Mouse (Mus musculus) lung, postnatal 0 days (tissue): ENCODE data around the gene Pla2g2f. TPM values are rescaled to one million over a fixed set of nuclear protein-coding genes. Genes with fewer than 3 reads are reported as not detected.

Source experiments
- ATAC-seq: fragments of 200-750 bp; cut with Nextera tagmentation; 2 replicates; pipeline ENCODE4 v1.8.0; 2017; ENCODE audit warnings: moderate library complexity
- DNase-seq: peaks from one replicate; pipeline ENCODE4 v3.0.0-alpha.2; 2016; ENCODE audit warnings: low spot score
- H3K27ac ChIP-seq: fragments of 300-500 bp; sonication (generic); 2 replicates; pipeline ENCODE4 v1.5.1; 2014; ENCODE audit warnings: antibody characterized with exemption, mild to moderate bottlenecking, low read length, mixed read lengths
- H3K27me3 ChIP-seq: fragments of 300-500 bp; sonication (generic); replicated peaks from 2 replicates; pipeline ENCODE4 v1.6.1; 2014; ENCODE audit warnings: low read length, mixed read lengths; ENCODE audit not compliant: insufficient read depth
- H3K36me3 ChIP-seq: fragments of 300-500 bp; sonication (generic); 2 replicates; pipeline ENCODE4 v1.6.1; 2014; ENCODE audit warnings: low read length, mixed read lengths; ENCODE audit not compliant: insufficient read depth
- H3K4me1 ChIP-seq: fragments of 300-500 bp; sonication (generic); 2 replicates; pipeline ENCODE4 v1.6.1; 2014; ENCODE audit warnings: antibody characterized with exemption, low read depth, low read length, mixed read lengths; ENCODE audit not compliant: insufficient read depth
- H3K4me2 ChIP-seq: fragments of 300-500 bp; sonication (generic); replicated peaks from 2 replicates; pipeline ENCODE4 v1.6.1; 2014; ENCODE audit warnings: low read depth, mild to moderate bottlenecking, low read length, moderate library complexity, mixed read lengths
- H3K4me3 ChIP-seq: fragments of 300-500 bp; sonication (generic); 2 replicates; pipeline ENCODE4 v1.5.1; 2014; ENCODE audit warnings: low read depth, low read length
- H3K9ac ChIP-seq: fragments of 300-500 bp; sonication (generic); replicated peaks from 2 replicates; pipeline ENCODE4 v1.6.1; 2014; ENCODE audit warnings: low read depth, mild to moderate bottlenecking
- H3K9me3 ChIP-seq: fragments of 300-500 bp; sonication (generic); 2 replicates; pipeline ENCODE4 v1.6.1; 2016; ENCODE audit warnings: low read length, mixed read lengths
- CTCF ChIP-seq: IDR thresholded peaks from 2 replicates; pipeline ENCODE4 v1.5.1; 2016; ENCODE audit warnings: antibody characterized with exemption, mild to moderate bottlenecking
- EP300 ChIP-seq: IDR thresholded peaks from 2 replicates; pipeline ENCODE4 v1.6.1; 2016; ENCODE audit warnings: antibody characterized with exemption, mild to moderate bottlenecking, control low read depth
- WGBS: fragments of 180-500 bp; shearing (Covaris S2); extraction: QIAGEN DNeasy Blood & Tissue Kit; methylation state at CpG from one replicate; pipeline ENCODE4 v1.1.7; 2014; 5-methylcytosine and 5-hydroxymethylcytosine counted together
- polyA plus RNA-seq: library from polyadenylated mRNA; unstranded; fragments of >200 nt; fragmentation: Nextera tagmentation; extraction: Ambion mirVana; gene quantifications from 2 replicates; pipeline ENCODE4 v1.2.1, GENCODE M21; 2015

Pla2g2f gene
- polyA plus RNA-seq, 1 experiment from 2014 or later, result not detected

DNA sequence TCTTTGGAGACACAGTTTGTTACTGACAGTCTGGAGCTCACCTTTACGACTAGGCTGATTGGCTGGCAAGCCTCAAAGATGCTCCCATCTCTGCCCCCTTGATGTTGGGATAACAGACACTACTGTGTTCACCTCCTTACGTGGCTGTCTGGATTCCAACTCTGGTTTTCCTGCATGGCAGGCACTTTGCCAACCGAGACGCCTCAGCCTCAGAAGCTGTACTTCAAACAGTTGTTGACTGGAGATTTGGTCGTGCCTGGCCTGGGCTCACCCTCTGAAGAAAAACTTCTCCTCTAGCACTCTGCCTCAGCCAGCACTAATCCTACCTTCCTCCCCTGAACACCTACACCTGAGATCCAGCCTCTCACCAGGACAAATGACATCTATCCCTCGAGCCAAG, 34.0 kb upstream of the Pla2g2f start:
- no peak for TF ChIP-seq EP300
- no peak for TF ChIP-seq CTCF
- no peak for ATAC-seq
- Histone ChIP-seq H3K4me2 (no peak overlapping the region), H3K36me3 (no peaks in the 10 kb centered on the region), H3K9ac (no peak overlapping the region), H3K4me3 (no peak overlapping the region), H3K27ac (no peak overlapping the region), H3K9me3 (no peaks in the 10 kb centered on the region), H3K4me1 (no peaks in the 10 kb centered on the region), H3K27me3 (no peaks in the 10 kb centered on the region)
- 38% methylated on average over 6 of the region's 6 CpGs for WGBS
- no peak for DNase-seq

DNA sequence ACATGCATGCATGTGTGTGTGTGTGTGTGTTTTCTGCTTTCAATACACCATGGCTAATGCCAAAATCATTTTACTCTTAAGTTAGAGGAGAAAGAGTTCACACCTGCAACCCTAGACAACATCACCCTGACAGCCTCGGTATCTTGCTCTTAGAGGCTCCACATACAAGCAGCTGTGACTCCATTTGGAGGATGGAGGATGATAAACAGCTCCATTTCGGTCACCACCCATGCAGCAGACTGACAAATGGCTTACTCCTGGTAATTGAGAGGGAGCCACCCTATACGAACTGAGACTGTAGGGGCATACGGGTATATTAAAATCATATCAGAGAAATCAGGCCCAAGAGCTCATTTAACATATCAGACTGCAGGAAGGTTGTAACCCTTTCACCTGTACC, 31.0 kb upstream of the Pla2g2f start:
- ATAC-seq, result no peak

DNA sequence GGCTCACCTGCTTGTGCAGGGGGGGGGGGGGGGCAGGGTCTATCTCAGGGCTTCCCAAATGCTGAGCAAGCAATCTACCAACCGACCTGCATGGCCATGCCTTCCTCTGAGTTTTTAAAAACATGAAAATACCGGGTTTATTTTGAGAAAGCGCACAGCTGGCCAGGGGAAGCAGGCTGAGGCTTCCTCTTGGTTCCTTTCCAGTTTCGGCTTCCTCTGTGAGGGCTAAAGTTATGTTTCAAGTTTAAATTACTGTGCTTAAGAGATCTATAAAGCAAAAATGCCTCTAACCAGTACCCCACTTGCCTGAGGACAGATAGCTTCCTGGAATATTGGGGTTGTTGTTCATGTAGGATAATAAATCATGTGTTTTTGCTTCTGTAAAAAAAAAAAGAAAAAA, 28.7 kb upstream of the Pla2g2f start:
- Histone ChIP-seq H3K36me3 (no peaks in the 10 kb centered on the region), H3K4me1 (peaks cover 4% of the 10 kb centered on the region; the same call in 1 of the 2 replicates), H3K9ac (no peak overlapping the region), H3K27ac (no peak overlapping the region), H3K4me2 (no peak overlapping the region), H3K9me3 (no peaks in the 10 kb centered on the region), H3K4me3 (no peak overlapping the region), H3K27me3 (no peaks in the 10 kb centered on the region)
- DNase-seq (no peak), ATAC-seq (no peak)
- no peak for TF ChIP-seq EP300
- no peak for TF ChIP-seq CTCF
- WGBS, result 27% methylated on average over 4 of the region's 4 CpGs

More for the DNA sequence above, 31.0 kb upstream of the Pla2g2f start:
- H3K9ac ChIP-seq, result no peak overlapping the region
- H3K9me3 ChIP-seq, result no peaks in the 10 kb centered on the region
- H3K4me3 ChIP-seq, result no peak overlapping the region
- WGBS, result 64% methylated on average over 4 of the region's 4 CpGs
- H3K27ac ChIP-seq, result no peak overlapping the region
- H3K4me2 ChIP-seq, result no peak overlapping the region
- DNase-seq, result no peak
- no peaks in the 10 kb centered on the region for H3K36me3 ChIP-seq
- H3K4me1 ChIP-seq, result peaks cover 4% of the 10 kb centered on the region; the same call in 1 of the 2 replicates
- H3K27me3 ChIP-seq, result no peaks in the 10 kb centered on the region
- no peak for TF ChIP-seq CTCF
- no peak for TF ChIP-seq EP300

DNA sequence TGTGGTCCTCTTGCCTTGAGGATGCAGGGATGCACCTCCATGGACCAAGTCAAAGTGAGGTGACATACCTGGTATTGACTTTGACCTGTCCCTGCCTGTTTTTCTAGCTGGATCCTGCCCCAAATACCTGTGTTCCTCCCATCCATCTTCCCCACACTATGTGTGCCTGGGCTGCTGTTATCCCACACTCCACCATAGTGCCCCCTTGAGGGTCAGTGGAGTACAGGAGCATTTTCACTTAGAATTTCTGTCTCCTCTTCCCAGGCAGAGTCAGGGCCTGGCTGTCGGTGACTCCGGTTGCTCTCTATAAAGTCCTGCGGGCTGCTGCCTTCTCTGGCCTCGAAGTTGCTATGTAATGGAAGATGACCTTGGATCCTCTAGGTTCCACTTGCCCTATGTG, 28.3 kb upstream of the Pla2g2f start:
- Histone ChIP-seq H3K4me3 (no peak overlapping the region), H3K27ac (no peak overlapping the region), H3K4me1 (peaks cover 4% of the 10 kb centered on the region; the same call in 1 of the 2 replicates), H3K36me3 (no peaks in the 10 kb centered on the region), H3K9ac (no peak overlapping the region), H3K9me3 (no peaks in the 10 kb centered on the region), H3K4me2 (no peak overlapping the region), H3K27me3 (no peaks in the 10 kb centered on the region)
- 63% methylated on average over 4 of the region's 4 CpGs for WGBS
- DNase-seq, result no peak
- TF ChIP-seq EP300 (no peak), CTCF (peak; percentile 49)
- ATAC-seq, result no peak

DNA sequence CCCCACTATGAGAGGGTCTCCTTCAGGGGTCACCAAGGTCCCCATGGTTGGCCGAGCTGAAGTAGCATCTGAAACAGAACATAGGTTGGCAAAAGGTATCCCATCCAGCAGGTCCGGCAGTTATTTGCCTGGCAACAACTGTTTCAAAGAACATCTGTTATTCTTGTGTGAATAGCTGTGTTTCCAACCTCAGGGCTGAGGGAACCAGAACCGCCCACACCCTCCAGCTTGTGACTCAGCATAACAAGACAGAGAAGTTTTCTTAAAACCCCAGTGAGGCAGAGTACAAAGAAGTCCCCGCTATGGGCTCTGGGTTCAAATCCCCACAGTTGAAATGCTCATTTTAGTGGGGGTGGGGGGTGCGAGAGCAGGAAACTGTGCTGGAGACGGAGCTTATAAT, 24.7 kb upstream of the Pla2g2f start:
- H3K4me2 ChIP-seq, result no peak overlapping the region
- H3K36me3 ChIP-seq, result no peaks in the 10 kb centered on the region
- H3K9me3 ChIP-seq, result no peaks in the 10 kb centered on the region
- no peak overlapping the region for H3K4me3 ChIP-seq
- 77% methylated on average over 6 of the region's 6 CpGs for WGBS
- no peak overlapping the region for H3K9ac ChIP-seq
- H3K27ac ChIP-seq, result no peak overlapping the region
- TF ChIP-seq CTCF, result no peak
- TF ChIP-seq EP300, result no peak
- DNase-seq (no peak), ATAC-seq (no peak)
- no peaks in the 10 kb centered on the region for H3K27me3 ChIP-seq
- peaks cover 4% of the 10 kb centered on the region; the same call in 1 of the 2 replicates for H3K4me1 ChIP-seq

DNA sequence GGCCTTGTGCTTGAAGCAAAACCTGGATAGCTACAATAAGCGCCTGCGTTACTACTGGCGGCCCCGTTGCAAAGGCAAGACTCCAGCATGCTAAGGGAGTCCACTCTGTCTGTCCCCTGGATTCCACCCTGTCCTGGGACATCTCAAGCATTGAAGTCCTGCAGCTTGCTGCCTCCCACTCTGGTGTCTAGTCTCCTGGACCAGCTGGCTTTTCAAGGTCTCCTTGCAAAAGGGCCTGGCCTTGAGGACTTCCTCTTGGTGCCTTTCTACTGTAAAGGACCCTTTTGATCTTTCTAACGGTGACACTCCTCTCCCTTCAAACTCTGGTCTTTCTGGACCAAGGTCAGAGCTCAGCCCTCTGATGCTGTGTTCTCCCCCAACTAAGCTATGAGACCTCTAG, 22.9 kb upstream of the Pla2g2f start:
- H3K27me3 ChIP-seq, result no peaks in the 10 kb centered on the region
- TF ChIP-seq CTCF (no peak), EP300 (no peak)
- H3K4me2 ChIP-seq, result no peak overlapping the region
- DNase-seq, result no peak
- WGBS, result 81% methylated on average over 5 of the region's 5 CpGs
- no peaks in the 10 kb centered on the region for H3K9me3 ChIP-seq
- no peak overlapping the region for H3K27ac ChIP-seq
- H3K9ac ChIP-seq, result no peak overlapping the region
- peaks cover 4% of the 10 kb centered on the region; the same call in 1 of the 2 replicates for H3K4me1 ChIP-seq
- H3K36me3 ChIP-seq, result no peaks in the 10 kb centered on the region
- no peak for ATAC-seq
- no peak overlapping the region for H3K4me3 ChIP-seq
